Mouse (Mus musculus): ENCODE results near the gene Zcwpw1. TPM values are rescaled to one million over a fixed set of nuclear protein-coding genes. Genes with fewer than 3 reads are reported as not detected.

Zcwpw1 gene
- total RNA-seq, 2 experiments from 2014 or later = 5.4 to 6.1 TPM

GRCm38 (mm10) chr5:137753111-137753832 lies 34.3 kb upstream of the Zcwpw1 start:
- DNase-seq = no peak
- intact Hi-C loops (cut with DNase I) = no loop called here

GRCm38 (mm10) chr5:137755425-137755824 lies 32.2 kb upstream of the Zcwpw1 start:
- intact Hi-C loops (cut with DNase I) = loop anchor here (5.0 kb wide), 1 partner anchor 98 kb away; no protein-coding TSS in a partner anchor
- DNase-seq = no peak

GRCm38 (mm10) chr5:137756106-137756505 lies 31.5 kb upstream of the Zcwpw1 start:
- intact Hi-C loops (cut with DNase I) = loop anchor here (5.0 kb wide), 1 partner anchor 99 kb away; no protein-coding TSS in a partner anchor
- DNase-seq = no peak

GRCm38 (mm10) chr5:137756882-137757661 lies 30.5 kb upstream of the Zcwpw1 start:
- intact Hi-C loops (cut with DNase I) = loop anchor here (5.0 kb wide), 1 partner anchor 100 kb away; no protein-coding TSS in a partner anchor

GRCm38 (mm10) chr5:137757887-137758286 lies 29.7 kb upstream of the Zcwpw1 start:
- intact Hi-C loops (cut with DNase I) = loop anchor here (5.0 kb wide), 1 partner anchor 101 kb away; no protein-coding TSS in a partner anchor
- DNase-seq = peak; percentile 87

More at GRCm38 (mm10) chr5:137756882-137757661, 30.5 kb upstream of the Zcwpw1 start:
- DNase-seq = peak; percentile 91

- intact Hi-C loops (cut with DNase I) = loop anchor here (5.0 kb wide), 1 partner anchor 102 kb away; no protein-coding TSS in a partner anchor
Measured at GRCm38 (mm10) chr5:137758921-137759534, 28.6 kb upstream of the Zcwpw1 start.

GRCm38 (mm10) chr5:137759971-137760412 lies 27.6 kb upstream of the Zcwpw1 start:
- DNase-seq = peak; percentile 96
- intact Hi-C loops (cut with DNase I) = loop anchor here (5.0 kb wide), 1 partner anchor 103 kb away; no protein-coding TSS in a partner anchor

More at GRCm38 (mm10) chr5:137758921-137759534, 28.6 kb upstream of the Zcwpw1 start:
- DNase-seq = no peak

GRCm38 (mm10) chr5:137764609-137765340 lies 22.8 kb upstream of the Zcwpw1 start:
- no peak for DNase-seq
- intact Hi-C loops (cut with DNase I) = no loop called here

- intact Hi-C loops (cut with DNase I) = no loop called here
Measured at GRCm38 (mm10) chr5:137766270-137766669, 21.3 kb upstream of the Zcwpw1 start.

GRCm38 (mm10) chr5:137768475-137768874 lies 19.1 kb upstream of the Zcwpw1 start:
- intact Hi-C loops (cut with DNase I) = no loop called here

More at GRCm38 (mm10) chr5:137766270-137766669, 21.3 kb upstream of the Zcwpw1 start:
- DNase-seq = no peak

GRCm38 (mm10) chr5:137770709-137771108 lies 16.9 kb upstream of the Zcwpw1 start:
- intact Hi-C loops (cut with DNase I) = no loop called here
- no peak for DNase-seq

More at GRCm38 (mm10) chr5:137768475-137768874, 19.1 kb upstream of the Zcwpw1 start:
- DNase-seq = no peak

- intact Hi-C loops (cut with DNase I) = no loop called here
- no peak for DNase-seq
Measured at GRCm38 (mm10) chr5:137772755-137773154, 14.8 kb upstream of the Zcwpw1 start.

- DNase-seq = no peak
- intact Hi-C loops (cut with DNase I) = no loop called here
Measured at GRCm38 (mm10) chr5:137775587-137776290, 11.9 kb upstream of the Zcwpw1 start.

- DNase-seq = no peak
- intact Hi-C loops (cut with DNase I) = no loop called here
Measured at GRCm38 (mm10) chr5:137776408-137776918, 11.1 kb upstream of the Zcwpw1 start.

- DNase-seq = no peak
- intact Hi-C loops (cut with DNase I) = no loop called here
Measured at GRCm38 (mm10) chr5:137777267-137777845, 10.2 kb upstream of the Zcwpw1 start.

- intact Hi-C loops (cut with DNase I) = no loop called here
- peak; percentile 97 for DNase-seq
Measured at GRCm38 (mm10) chr5:137778635-137779034, 9.0 kb upstream of the Zcwpw1 start, which contains the start of gene Ppp1r35. Ppp1r35 (plus strand) TSS chr5:137778849.

GRCm38 (mm10) chr5:137779053-137779933 lies 8.3 kb upstream of the Zcwpw1 start:
- intact Hi-C loops (cut with DNase I) = no loop called here
- peak; percentile 27 for DNase-seq

- DNase-seq = no peak
- intact Hi-C loops (cut with DNase I) = no loop called here
Measured at GRCm38 (mm10) chr5:137781661-137782060, 5.9 kb upstream of the Zcwpw1 start.

All from left cerebral cortex, postnatal 4 days (tissue).